Mouse (Mus musculus): ENCODE measurements around the gene Elovl1.

GRCm38 (mm10) chr4:118387316-118387715 lies 40.6 kb upstream of the Elovl1 start:
- TF ChIP-seq POLR2A (IDR thresholded peaks at IDR 0.05; ENCODE audit: low read depth, low read length) (no peak), CTCF (IDR thresholded peaks at IDR 0.05; ENCODE audit: extremely low read depth, insufficient read length, insufficient replicate concordance, low read depth, low read length) (no peak)

Measured in small intestine, adult 2 months (tissue).